Mouse (Mus musculus): Measurements from ENCODE around the gene Alg13. TPM values are rescaled to one million over a fixed set of nuclear protein-coding genes. Genes with fewer than 3 reads are reported as not detected.

Gene Alg13
- total and polyA plus RNA-seq, 3 experiments, result 36.5 to 51.4 TPM; not detected in 1

- TF ChIP-seq UBTF (IDR thresholded peaks at IDR 0.05; ENCODE audit: borderline replicate concordance, insufficient read depth, low read depth, low read length), result no peak
These were observed 85.9 kb downstream of the Alg13 start (continued) for GRCm38 (mm10) chrX:144403526-144403925.

- no peak for DNase-seq (ENCODE audit: low read depth, low spot score)
- Histone ChIP-seq H3K4me1 (ENCODE audit: control insufficient read depth in 1 of 2, insufficient read depth in 2 of 2, low read length in 2 of 2) (peaks cover 0 to 2% of the 10 kb centered on the region in 2 experiments; a peak in 1 of 4 replicates), H3K79me2 (ENCODE audit: control insufficient read depth, insufficient read depth, low read length, poor library complexity) (no peaks in the 10 kb centered on the region), H3K27ac (ENCODE audit: control insufficient read depth, low read depth, low read length) (no peak overlapping the region), H3K27me3 (ENCODE audit: control insufficient read depth in 1 of 2, insufficient read depth in 2 of 2, low read length in 2 of 2) (no peaks in the 10 kb centered on the region), H3K36me3 (ENCODE audit: control insufficient read depth in 1 of 2, insufficient read depth in 2 of 2, low read length in 2 of 2) (no peaks in the 10 kb centered on the region), H3K9me3 (replicated peaks; ENCODE audit: insufficient read depth, low read length) (no peaks in the 10 kb centered on the region), H3K4me3 (ENCODE audit: control insufficient read depth in 1 of 2, insufficient read depth in 1 of 2, low read depth in 2 of 2, low read length in 2 of 2) (no peak overlapping the region), H3K9ac (ENCODE audit: control insufficient read depth, low read depth, low read length, poor library complexity, severe bottlenecking) (no peak overlapping the region)
- TF ChIP-seq NELFE (IDR thresholded peaks at IDR 0.05; ENCODE audit: low read depth, low read length), result no peak
- TF ChIP-seq MXI1 (IDR thresholded peaks at IDR 0.05; ENCODE audit: low read depth, low read length), result no peak
- no peak for TF ChIP-seq ZMIZ1 (IDR thresholded peaks at IDR 0.05; ENCODE audit: low read depth, low read length)
- no peak for TF ChIP-seq CHD1 (IDR thresholded peaks at IDR 0.05; ENCODE audit: low read depth, low read length)
- TF ChIP-seq SIN3A (IDR thresholded peaks at IDR 0.05; ENCODE audit: low read length), result no peak
- no peak for TF ChIP-seq HCFC1 (IDR thresholded peaks at IDR 0.05; ENCODE audit: low read depth, low read length)
- no peak for TF ChIP-seq USF2 (IDR thresholded peaks at IDR 0.05; ENCODE audit: borderline replicate concordance in 1 of 2, insufficient read depth in 1 of 2, low read depth in 1 of 2, low read length in 2 of 2)
- TF ChIP-seq NRF1 (IDR thresholded peaks at IDR 0.05; ENCODE audit: insufficient read depth, low read depth, low read length, poor library complexity, severe bottlenecking), result no peak
These were observed 90.4 kb downstream of the Alg13 start for GRCm38 (mm10) chrX:144408036-144408435.

GRCm38 (mm10) chrX:144420259-144420658, 102.7 kb downstream of the Alg13 start:
- Histone ChIP-seq H3K4me1 (ENCODE audit: control insufficient read depth in 1 of 2, insufficient read depth in 2 of 2, low read length in 2 of 2) (no peaks in the 10 kb centered on the region), H3K4me3 (ENCODE audit: control insufficient read depth in 1 of 2, insufficient read depth in 1 of 2, low read depth in 2 of 2, low read length in 2 of 2) (no peak overlapping the region), H3K9me3 (replicated peaks; ENCODE audit: insufficient read depth, low read length) (no peaks in the 10 kb centered on the region), H3K27ac (ENCODE audit: control insufficient read depth, low read depth, low read length) (no peak overlapping the region), H3K9ac (ENCODE audit: control insufficient read depth, low read depth, low read length, poor library complexity, severe bottlenecking) (no peak overlapping the region), H3K79me2 (ENCODE audit: control insufficient read depth, insufficient read depth, low read length, poor library complexity) (no peaks in the 10 kb centered on the region), H3K27me3 (ENCODE audit: control insufficient read depth in 1 of 2, insufficient read depth in 2 of 2, low read length in 2 of 2) (no peaks in the 10 kb centered on the region; a peak in 1 of 4 replicates), H3K36me3 (ENCODE audit: control insufficient read depth in 1 of 2, insufficient read depth in 2 of 2, low read length in 2 of 2) (no peaks in the 10 kb centered on the region)
- TF ChIP-seq RAD21 (IDR thresholded peaks at IDR 0.05; ENCODE audit: low read depth, low read length), result no peak
- no peak for TF ChIP-seq EP300 (IDR thresholded peaks at IDR 0.05; ENCODE audit: low read depth in 1 of 2, low read length in 2 of 2)
- TF ChIP-seq POLR2AphosphoS2 (IDR thresholded peaks at IDR 0.05; ENCODE audit: low read length), result no peak
- TF ChIP-seq TBP (IDR thresholded peaks at IDR 0.05; ENCODE audit: low read depth, low read length), result no peak
- no peak for DNase-seq (ENCODE audit: low read depth, low spot score)

Measured in MEL (cell line).